Mouse (Mus musculus) A20 (cell line): ENCODE measurements around the gene Cdca5.
A peak's percentile ranks its signal among the peaks of the same experiment; 100 is the strongest.

Source experiments
- DNase-seq: peaks from one replicate; pipeline ENCODE4 v3.0.0-alpha.2; 2011; ENCODE audit warnings: low read depth, low spot score

The Cdca5 gene

GRCm38 (mm10) chr19:6084478-6085248, at the start of gene Cdca5, which contains the start of gene Zfpl1:
Gene Cdca5, plus strand, starts transcription at chr19:6084983.
Gene Zfpl1, minus strand, starts transcription at chr19:6084956.
- DNase-seq, result peak; percentile 98

DNA sequence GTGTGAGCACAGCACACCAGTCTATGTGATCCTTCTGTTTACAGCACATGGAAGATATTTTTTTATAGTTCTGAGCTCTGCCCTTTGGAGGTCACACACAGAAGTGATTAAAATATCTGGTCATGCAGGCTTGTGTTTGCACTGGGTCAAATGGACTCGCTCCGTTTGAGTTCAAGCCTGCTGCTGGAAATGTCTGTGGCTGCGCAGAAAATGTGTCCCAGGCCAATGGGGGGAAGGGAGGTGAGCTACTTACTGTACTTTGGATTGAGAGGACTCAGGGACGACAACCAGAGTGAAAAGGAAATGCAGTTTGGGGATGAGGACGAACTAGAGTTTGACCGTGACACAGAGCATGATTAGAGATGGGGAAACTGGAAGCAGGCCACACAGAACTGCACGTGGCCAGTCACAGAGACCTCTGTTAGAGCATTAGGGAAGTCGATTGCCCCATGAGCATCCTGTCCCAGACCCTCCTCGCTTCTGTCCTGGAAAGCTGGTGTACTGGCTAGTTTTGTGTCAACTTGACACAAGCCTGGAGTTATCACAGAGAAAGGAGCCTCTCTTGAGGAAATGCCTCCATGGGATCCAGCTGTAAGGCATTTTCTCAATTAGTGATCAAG, 48.7 kb upstream of the Cdca5 start:
- no peak for DNase-seq

GRCm38 (mm10) chr19:6037695-6038094, 47.1 kb upstream of the Cdca5 start:
- DNase-seq, result no peak

GRCm38 (mm10) chr19:6038326-6038725, 46.5 kb upstream of the Cdca5 start:
- no peak for DNase-seq

- DNase-seq, result peak; percentile 56
These were observed 44.8 kb upstream of the Cdca5 start for GRCm38 (mm10) chr19:6040002-6040401.

DNA sequence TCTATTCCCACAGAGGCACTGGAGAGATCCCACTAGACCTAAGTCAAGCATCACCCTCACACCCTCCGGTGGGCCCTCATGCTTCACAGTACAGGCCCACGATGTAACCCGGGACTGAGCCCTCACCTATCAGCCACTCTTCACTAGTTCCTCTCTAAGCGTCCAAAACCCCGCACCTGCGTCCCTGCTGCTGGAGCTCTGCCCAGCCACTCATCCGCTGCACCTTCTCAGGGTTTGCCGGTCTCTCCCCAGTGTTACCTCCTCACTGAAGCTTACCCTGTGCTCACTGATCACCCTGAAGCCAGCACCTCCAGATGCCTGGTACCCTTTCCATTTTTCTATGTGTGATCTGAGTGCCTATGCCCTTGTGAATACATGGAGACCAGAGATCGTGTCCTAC, 42.5 kb upstream of the Cdca5 start:
- DNase-seq, result no peak

DNA sequence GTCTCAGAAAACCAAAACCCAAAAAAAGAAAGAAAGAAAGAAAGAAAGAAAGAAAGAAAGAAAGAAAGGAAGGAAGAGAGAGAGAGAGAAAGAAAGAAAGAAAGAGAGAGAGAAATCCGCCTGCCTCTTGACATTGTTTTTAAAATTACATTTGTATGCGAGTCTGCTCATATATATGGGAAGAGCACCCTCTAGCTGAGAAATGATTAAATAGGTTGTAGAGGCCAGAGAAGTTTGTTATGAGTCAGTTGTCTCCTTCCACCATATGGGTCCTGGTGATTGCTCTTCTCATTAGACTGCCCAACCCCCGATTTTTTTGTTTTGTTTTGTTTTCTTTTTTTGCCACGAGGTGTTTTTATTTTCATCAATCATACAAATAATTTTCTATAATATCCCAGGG, 40.7 kb upstream of the Cdca5 start:
- peak; percentile 71 for DNase-seq

- DNase-seq, result peak; percentile 84
These were observed 39.2 kb upstream of the Cdca5 start for GRCm38 (mm10) chr19:6045366-6046293.

DNA sequence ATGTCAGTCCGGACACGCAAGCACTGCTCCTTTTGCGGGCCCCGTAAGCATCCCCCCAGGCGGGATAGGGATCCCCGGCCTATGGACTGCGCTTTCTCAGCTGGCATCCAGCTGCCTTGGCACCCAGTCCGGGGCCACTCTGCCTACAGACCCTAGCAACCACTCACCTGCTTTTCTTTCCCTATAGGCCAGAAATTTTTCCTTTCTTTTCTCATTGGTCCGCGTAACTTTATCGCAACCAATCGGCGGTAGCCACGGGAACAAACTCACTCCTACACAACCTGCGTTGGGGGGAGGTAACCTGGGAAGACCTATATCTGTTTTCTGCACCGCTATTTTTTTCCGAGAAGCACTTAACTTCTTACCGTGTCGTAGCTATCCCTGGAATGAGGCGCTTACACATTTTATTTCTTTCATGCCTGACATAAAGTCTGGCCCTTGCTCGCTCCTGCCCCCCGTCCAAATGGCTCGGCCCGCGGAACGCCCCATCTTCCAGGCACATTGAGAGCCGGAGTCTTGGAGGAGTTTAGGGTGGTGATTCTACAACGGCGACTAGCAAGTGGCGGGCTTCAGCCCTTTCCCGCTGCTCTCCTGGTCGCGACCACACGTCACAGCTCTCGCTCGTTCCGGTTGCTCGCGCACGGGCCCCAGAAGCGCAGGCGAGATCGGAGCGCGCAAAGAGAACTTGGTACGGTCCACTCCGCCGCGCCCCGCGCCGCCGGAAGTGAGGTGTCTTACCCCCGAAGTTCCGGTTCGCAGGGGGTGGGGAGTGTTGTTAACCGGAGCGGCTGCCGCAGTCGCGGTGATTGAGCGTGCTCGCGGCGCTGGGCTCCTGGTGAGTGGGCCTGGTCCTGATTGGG, 38.3 kb upstream of the Cdca5 start, which contains the start of gene Syvn1:
TSS of gene Syvn1 (plus strand) at position 283 of the 860 bp plus-strand sequence.
- DNase-seq, result peak; percentile 96

DNA sequence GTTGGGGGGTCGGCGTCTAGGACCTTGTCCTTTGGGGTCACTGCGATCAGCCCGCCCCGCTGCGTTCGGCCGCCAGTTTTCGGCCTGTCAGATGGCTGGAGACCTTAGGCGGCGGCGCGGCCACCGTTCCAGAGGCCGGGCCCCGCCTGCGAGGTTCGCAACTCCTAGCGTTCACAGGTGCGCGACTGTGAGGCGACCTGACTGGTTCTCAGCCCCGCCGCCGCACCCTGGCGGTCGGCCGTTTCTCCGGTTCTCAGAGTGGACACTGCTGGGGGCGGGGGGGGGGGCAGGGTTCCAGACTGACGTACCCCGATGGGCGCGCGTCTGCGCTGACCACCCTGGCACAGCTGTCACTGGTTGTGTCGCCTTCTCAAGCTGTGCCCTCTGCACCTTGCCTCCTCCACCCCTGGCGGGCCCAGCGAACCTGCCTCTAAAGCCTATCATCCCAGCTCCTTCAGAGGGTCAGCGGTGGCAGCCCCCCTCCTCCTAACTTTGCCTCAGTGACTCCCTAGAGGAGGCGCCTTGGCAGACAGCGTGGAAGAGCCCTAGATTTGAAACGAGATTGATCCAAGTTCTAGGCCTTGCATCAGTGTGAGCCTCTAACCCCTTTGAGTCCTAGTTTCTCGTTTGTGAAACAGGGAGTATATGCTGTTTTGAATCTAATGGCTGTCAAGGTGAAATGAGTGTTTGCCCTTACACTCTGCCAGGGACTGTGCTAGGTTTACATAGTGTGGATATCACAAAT, 37.5 kb upstream of the Cdca5 start:
- DNase-seq, result no peak

DNA sequence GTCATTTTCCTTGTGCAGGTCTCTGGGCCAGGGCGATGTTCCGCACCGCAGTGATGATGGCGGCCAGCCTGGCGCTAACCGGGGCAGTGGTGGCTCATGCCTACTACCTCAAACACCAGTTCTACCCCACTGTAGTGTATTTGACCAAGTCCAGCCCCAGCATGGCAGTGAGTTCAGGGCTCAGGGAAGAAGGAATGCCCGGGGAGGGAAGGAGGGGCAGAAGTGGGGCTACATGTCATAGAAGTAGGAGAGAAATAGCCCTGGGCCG, 37.0 kb upstream of the Cdca5 start:
- peak; percentile 53 for DNase-seq

DNA sequence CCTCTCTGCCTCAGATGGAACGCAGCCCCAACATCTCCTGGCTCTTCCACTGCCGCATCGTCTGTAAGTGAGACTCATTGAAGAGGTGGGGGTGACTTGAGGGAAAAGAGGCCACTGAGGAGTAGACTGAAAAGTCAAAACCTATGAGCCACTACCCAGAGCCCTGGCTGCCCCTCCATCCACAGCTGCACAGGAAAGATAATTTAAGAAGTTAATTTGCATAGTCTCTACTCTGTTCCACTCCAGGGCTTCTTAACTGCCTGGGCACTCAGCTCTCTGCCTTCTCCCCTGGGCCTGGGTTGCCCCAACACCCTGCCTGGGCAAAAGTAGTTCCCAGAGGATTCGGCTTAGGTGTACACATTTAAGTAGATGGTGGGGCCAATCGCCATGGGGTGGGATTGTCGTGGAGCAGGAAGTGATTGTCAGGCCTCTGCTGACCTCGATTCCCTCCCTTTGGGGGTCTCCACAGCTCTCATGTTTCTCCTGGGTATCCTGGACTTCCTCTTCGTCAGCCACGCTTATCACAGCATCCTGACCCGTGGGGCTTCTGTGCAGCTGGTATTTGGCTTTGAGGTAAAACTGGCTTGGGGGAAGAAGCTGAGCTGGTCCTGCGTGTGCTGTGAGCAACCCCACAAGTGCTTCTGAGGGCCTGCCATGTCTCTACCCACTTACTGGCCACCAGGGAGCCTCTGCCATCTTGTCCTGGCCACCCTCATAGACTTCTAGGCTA, 35.9 kb upstream of the Cdca5 start:
- peak; percentile 91 for DNase-seq

GRCm38 (mm10) chr19:6052516-6052915, 32.3 kb upstream of the Cdca5 start:
- DNase-seq, result no peak

- no peak for DNase-seq
These were observed 30.5 kb upstream of the Cdca5 start for GRCm38 (mm10) chr19:6054296-6054695.

DNA sequence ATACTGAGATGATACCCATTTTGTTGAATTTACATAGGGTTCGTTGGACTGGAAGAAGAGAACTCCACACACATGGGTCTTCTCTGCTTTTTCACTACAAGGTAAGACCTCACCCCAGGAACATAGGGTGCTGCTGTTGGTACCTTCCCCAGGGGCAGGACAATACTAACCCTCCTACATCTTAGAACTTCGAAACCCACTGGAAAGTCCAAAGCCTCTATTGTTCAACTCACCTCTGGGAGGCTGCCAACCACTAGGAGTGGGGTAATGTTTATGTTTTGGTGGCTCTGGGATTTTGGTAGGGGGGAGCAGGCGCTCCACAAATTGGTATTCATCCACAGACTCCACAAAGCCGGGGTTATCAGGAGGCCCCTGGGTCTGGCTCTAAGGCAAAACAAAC, 28.1 kb upstream of the Cdca5 start:
- DNase-seq, result no peak

DNA sequence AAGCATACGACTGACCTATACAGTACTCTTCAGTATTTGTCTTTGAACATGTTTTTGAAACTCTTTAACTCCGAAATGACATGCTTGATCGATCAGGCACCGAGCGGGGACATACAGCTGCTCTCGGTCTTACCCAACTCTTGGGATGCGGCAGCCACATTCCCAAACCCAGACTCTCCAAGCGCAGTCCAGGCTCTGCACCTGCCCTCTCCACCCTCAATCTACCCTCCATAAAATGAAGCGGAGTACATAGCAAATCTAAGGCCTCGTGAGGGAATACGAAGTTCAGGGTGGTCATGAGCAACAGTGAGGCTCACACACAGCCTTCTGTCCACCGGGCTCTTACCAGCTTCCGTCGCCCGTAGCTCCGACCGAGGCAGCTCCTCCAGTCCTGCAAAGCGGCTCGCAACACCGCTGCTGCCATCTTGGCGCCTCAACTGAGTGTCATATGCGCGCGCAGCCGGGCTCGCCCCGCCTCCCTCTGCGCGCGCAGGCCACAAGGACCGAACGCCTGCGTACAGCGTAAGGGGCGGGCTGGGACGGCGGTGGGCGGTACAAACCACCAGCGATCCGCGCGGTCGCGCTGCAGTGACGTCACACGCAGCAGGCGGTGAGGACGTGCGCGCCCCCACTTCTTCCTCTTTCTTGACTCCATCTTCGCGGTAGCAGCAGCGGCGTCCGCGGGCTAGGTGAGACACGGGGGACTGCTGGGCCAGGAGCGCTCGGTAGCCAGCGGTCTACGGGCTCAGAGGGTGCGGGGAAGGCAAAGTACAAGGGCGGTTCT, 27.3 kb upstream of the Cdca5 start, which contains the start of the genes Mrpl49 and Fau:
TSS of gene Mrpl49 (minus strand) at position 473 of the 784 bp plus-strand sequence.
TSS of gene Fau (plus strand) at position 532 of the 784 bp plus-strand sequence.
- peak; percentile 99 for DNase-seq

- no peak for DNase-seq
These were observed 26.3 kb upstream of the Cdca5 start for GRCm38 (mm10) chr19:6058513-6058912.

DNA sequence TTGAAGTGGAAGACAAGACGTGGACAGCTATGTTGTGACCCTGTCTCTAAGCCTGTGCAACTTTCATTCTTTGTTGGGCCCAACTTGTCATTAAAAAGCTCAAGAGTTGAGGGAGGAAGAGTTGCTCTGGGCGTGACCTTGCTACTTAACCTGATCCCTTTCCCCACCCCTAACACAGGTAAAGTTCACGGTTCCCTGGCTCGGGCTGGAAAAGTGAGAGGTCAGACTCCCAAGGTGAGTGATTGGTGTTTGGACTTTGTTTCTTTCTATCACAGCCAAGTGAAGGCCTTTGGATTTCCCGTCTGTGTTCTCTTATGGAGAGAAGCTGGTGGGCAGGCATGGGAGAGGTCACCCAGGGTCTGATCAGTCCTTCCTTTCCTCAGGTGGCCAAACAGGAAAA, 25.8 kb upstream of the Cdca5 start:
- no peak for DNase-seq

DNA sequence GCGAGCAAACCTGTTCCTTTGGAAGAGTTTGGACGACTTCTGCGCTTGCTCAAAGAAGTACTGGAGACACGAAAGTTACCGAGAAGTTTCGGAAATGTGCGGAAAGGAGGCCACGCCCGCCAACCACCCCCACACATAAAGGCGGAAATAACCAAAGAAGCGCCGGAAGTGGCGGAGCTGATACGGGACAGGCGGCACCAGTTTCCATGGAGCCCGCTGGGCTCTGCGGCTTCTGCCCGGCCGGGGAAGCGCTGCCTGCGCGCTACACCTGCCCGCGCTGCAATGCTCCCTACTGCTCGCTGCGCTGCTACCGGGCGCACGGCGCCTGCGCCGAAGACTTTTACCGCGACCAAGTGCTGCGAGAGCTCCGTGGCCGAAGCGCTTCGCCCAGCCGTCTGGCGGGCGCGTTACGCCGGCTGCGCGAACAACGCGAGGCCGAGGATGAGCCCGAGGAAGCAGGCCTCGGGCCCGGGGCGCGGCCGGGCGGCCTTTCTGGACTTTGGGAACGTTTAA, 23.7 kb upstream of the Cdca5 start, which contains the start of gene Znhit2:
TSS of gene Znhit2 (plus strand) at position 172 of the 513 bp plus-strand sequence.
- peak; percentile 95 for DNase-seq
